Mouse (Mus musculus) thymus, adult 2 months (tissue): ENCODE measurements around the gene Samd8. TPM values are rescaled to one million over a fixed set of nuclear protein-coding genes. Genes with fewer than 3 reads are reported as not detected.

Experiments used
- DNase-seq: peaks from one replicate; pipeline ENCODE4 v3.0.0; 2021
- H3K27ac ChIP-seq: fragments of 200-500 bp; 2 replicates; pipeline ENCODE4 v1.5.1; 2012; ENCODE audit warnings: low read length, control low read depth; ENCODE audit not compliant: control insufficient read depth, insufficient read depth
- H3K27me3 ChIP-seq: fragments of 200-500 bp; 2 replicates; pipeline ENCODE4 v1.6.1; 2012; ENCODE audit warnings: mild to moderate bottlenecking, low read length, moderate library complexity, mixed read lengths; ENCODE audit not compliant: control insufficient read depth, insufficient read depth
- H3K36me3 ChIP-seq: fragments of 200-500 bp; 2 replicates; pipeline ENCODE4 v1.6.1; 2012; ENCODE audit warnings: mild to moderate bottlenecking, low read length, moderate library complexity; ENCODE audit not compliant: control insufficient read depth, insufficient read depth
- H3K4me1 ChIP-seq: fragments of 200-500 bp; replicated peaks from 2 replicates; pipeline ENCODE4 v1.6.1; 2012; ENCODE audit warnings: low read length; ENCODE audit not compliant: control insufficient read depth, insufficient read depth
- H3K4me3 ChIP-seq: fragments of 200-500 bp; 2 replicates; pipeline ENCODE4 v1.5.1; 2012; ENCODE audit warnings: mild to moderate bottlenecking, low read length, control low read depth, moderate library complexity; ENCODE audit not compliant: control insufficient read depth, insufficient read depth
- CTCF ChIP-seq: fragments of 200-500 bp; IDR thresholded peaks from 2 replicates; pipeline ENCODE4 v1.5.1; 2012; ENCODE audit warnings: mild to moderate bottlenecking, control low read depth, low read length, moderate library complexity, borderline replicate concordance; ENCODE audit not compliant: control insufficient read depth, poor library complexity, insufficient read depth; ENCODE audit errors: extremely low read depth
- POLR2A ChIP-seq: fragments of 200-500 bp; IDR thresholded peaks from 2 replicates; pipeline ENCODE4 v1.6.1; 2012; ENCODE audit warnings: mild to moderate bottlenecking, low read length, control low read depth, moderate library complexity; ENCODE audit not compliant: control insufficient read depth, poor library complexity, insufficient read depth; ENCODE audit errors: extremely low read depth
- WGBS: fragments of 180-500 bp; shearing (Covaris S2); methylation state at CpG from one replicate; pipeline ENCODE4 v1.1.7; 2018; 5-methylcytosine and 5-hydroxymethylcytosine counted together
- polyA plus RNA-seq: library from polyadenylated mRNA; depleted of rRNA; stranded (reverse); fragments of >200 nt; gene quantifications from 2 replicates; pipeline ENCODE4 v1.2.3, GENCODE M21; 2012

The Samd8 gene
- polyA plus RNA-seq, 1 experiment: 12.1 TPM

DNA sequence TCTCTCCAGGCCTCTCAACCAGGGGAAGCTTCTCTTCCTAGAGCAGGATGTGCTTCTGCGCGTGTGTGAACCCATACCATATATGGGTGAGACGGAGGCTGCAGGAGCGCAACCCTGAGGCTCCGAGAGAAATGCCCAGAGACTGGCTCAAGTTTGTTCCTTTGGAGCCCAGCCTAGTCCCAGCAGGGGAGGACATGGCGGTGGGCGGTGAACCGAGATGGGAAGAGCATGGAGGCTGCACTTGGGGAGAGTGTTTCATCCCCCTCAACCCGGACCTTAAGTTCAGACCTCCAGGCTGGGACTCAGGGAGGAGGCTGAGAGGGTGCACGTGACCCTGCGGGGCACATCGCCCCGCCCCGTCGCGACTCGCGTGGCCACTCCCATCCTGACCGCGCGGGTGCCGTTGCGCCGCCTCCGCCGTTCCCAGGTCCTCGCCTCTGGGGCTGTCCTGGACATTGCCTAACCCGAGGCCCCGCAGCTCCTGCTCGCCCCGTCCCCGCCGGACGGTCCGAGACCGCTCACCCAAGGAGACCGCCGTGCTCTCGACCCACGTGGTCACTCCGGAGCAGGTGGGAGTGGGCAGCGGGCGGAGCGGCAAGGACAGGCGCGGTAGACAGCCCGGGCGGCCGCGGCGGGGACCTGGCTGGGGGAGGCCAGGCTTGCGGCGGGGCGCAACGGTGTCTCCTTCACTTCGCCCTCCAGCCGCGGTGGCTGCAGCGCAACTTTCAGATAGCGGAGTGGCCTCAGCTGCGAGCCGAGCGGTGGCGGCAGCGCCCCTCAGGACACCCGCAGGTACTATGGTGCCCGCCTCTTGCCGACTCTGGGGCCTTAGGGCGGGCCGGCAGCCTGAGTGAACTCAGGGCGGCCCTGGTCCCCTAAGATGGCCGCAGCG, 80.8 kb downstream of the Samd8 start:
- H3K4me3 ChIP-seq: peak overlapping the region; percentile 76
- under 1% methylated on average over 73 of the region's 73 CpGs for WGBS
- H3K36me3 ChIP-seq: peaks cover 11% of the 10 kb centered on the region
- peak overlapping the region; percentile 78 for H3K27ac ChIP-seq
- peak; percentile 97 for DNase-seq
- H3K4me1 ChIP-seq: peaks cover 9% of the 10 kb centered on the region
- peak; percentile 47; the same call in 1 of the 2 replicates for TF ChIP-seq CTCF
- peak; percentile 75 for TF ChIP-seq POLR2A
- H3K27me3 ChIP-seq: no peaks in the 10 kb centered on the region

DNA sequence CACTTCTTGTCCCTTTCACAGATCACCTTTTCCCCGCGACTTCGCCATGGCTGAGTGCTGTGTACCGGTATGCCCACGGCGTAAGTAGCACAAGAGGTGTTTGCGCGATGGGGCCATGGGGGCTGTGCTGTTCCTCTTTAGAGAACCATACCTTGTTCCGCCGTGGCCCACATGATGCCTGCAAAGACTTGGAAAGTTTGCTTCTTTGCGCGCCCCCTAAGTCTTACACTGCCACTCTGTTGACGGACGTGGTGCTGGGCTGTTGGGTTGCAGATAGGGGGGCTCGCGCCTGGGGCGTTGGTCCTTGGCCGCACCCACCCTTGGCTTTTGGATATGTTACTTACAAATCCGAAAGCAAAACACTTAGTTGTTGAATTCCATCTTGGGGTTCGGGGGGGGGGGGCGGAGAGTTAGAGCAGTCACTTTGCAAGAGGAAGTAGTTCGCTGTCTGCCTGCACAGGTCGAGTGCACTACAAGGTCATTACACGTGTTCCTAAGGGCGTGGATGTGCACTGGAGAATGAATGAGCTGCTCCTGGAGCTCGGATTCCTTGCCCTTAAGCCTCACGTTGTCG, 81.6 kb downstream of the Samd8 start:
- H3K4me1 ChIP-seq: peaks cover 9% of the 10 kb centered on the region
- under 1% methylated on average over 28 of the region's 28 CpGs for WGBS
- no peak for DNase-seq

DNA sequence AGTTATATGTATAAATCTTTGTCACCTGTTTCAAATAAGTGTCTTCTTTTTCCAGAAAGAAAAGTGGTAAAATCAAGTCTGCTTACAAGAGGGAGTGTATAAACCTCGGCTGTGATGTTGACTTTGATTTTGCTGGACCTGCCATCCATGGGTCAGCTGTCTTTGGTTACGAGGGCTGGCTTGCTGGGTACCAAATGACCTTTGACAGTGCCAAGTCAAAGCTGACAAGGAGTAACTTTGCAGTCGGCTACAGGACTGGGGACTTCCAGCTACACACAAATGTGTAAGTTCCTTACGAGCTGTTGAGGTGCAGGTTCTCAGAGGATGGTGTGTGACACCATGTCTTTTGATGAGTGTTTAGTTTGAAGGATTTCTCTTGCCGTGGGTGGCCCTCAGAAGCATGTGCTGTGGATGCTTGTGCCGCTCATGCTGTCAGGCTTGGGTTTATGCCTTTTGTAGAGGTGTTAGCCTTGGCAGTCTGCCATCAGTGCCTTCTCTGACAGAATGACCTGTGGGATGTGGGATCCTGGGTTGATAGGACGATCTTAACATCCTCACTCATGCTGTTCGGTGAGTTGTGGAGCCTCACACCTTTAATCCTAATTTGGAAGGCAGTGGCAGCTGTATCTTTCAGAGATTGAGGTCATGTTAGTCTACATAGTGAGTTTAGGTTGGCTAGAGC, 88.1 kb downstream of the Samd8 start:
- 95% methylated on average over 8 of the region's 8 CpGs for WGBS
- Histone ChIP-seq H3K27me3 (no peaks in the 10 kb centered on the region), H3K36me3 (peaks cover 81% of the 10 kb centered on the region), H3K27ac (no peak overlapping the region), H3K4me3 (no peak overlapping the region), H3K4me1 (no peaks in the 10 kb centered on the region)
- no peak for TF ChIP-seq CTCF
- no peak for TF ChIP-seq POLR2A
- no peak for DNase-seq

More for the DNA sequence above, 81.6 kb downstream of the Samd8 start:
- Histone ChIP-seq H3K27me3 (no peaks in the 10 kb centered on the region), H3K4me3 (peak overlapping the region; percentile 76), H3K27ac (peak overlapping the region; percentile 48), H3K36me3 (peaks cover 16% of the 10 kb centered on the region)
- TF ChIP-seq POLR2A: no peak
- TF ChIP-seq CTCF: no peak

DNA sequence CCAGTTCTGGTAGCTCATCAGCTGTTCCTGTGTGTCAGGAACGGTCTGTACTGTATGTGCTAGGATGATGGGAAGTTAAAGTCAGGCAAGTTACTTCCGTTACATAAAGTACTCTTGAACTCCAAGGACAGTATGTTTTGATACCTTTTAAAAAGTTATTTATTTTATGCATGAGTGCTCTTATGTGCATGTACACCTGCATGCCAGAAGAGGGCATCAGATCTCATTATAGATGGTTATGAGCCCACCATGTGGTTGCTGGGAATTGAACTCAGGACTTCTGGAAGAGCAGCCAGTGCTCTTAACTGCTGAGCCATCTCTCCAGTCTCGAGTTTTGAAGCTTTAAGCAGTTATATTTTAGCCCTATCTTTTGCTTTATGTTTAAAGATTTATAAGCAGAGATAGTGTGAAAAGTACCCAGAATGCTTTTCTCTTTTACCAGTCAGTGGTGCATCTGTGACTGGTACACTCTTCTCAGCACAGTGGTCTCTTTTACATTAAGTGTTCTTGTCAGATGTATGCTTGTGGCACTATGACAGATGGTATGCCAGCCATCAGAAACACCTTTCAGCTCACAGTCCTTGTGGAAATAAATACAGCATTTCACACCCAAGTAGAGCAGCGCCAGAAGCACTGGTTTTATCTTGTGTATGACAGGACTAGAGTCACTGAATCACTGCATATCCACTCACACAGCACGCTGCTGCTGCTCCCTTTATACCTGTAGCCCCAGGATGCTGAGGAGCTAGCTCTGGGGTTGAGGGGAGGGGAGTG, 91.7 kb downstream of the Samd8 start:
- WGBS: 92% methylated on average over 5 of the region's 5 CpGs
- Histone ChIP-seq H3K27ac (no peak overlapping the region), H3K4me1 (peaks cover under 1% of the 10 kb centered on the region; the same call in 1 of the 2 replicates), H3K27me3 (no peaks in the 10 kb centered on the region), H3K36me3 (peaks cover 90% of the 10 kb centered on the region), H3K4me3 (no peak overlapping the region)
- TF ChIP-seq CTCF (no peak), POLR2A (no peak)
- DNase-seq: no peak

DNA sequence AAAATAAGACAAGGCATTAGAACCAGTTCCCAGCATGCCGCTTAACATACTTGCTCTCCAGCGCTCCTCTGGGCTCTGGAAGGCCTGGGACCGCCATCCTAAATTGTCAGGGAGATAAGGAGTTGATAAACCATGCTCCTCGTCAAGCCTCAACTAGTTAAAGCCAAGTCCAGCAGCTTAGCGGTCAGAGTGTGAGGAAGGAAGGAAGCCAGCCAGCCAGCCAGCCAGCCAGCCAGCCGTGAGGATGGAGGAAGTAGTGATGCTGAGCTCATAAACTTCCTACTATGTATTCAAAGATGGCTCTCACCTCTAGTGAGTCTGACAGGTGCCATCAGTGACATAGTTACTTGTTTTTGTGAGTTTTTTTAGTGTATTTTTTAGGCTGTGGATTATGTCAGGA, 92.9 kb downstream of the Samd8 start:
- H3K36me3 ChIP-seq: peaks cover 78% of the 10 kb centered on the region
- no peaks in the 10 kb centered on the region for H3K27me3 ChIP-seq
- no peak overlapping the region for H3K4me3 ChIP-seq
- TF ChIP-seq CTCF: no peak
- TF ChIP-seq POLR2A: no peak
- WGBS: 93% methylated on average over 6 of the region's 6 CpGs
- peaks cover 12% of the 10 kb centered on the region for H3K4me1 ChIP-seq
- no peak overlapping the region for H3K27ac ChIP-seq
- DNase-seq: no peak
